Mouse (Mus musculus) gastrocnemius, adult 8-10 months (tissue): ENCODE results near the gene Taok3. TPM values are rescaled to one million over a fixed set of nuclear protein-coding genes. Genes with fewer than 3 reads are reported as not detected.

Experiments
- DNase-seq, 2 experiments: peaks; one replicate each; pipeline ENCODE4 v3.0.0; 2022; ENCODE audit warnings: low spot score in 2 of 2
- total RNA-seq, 4 experiments: library from RNA; stranded (reverse); gene quantifications; 2 replicates each; pipeline ENCODE4 v1.2.4; 2022

The Taok3 gene
- total RNA-seq, 4 experiments from 2014 or later, result 3.0 to 4.5 (median 3.7) TPM

GRCm38 (mm10) chr5:117178079-117178478 lies 58.1 kb downstream of the Taok3 start:
- no peak for DNase-seq

GRCm38 (mm10) chr5:117178486-117178885 lies 58.6 kb downstream of the Taok3 start:
- DNase-seq, result no peak

- no peak for DNase-seq
Observed at GRCm38 (mm10) chr5:117181921-117182320, 62.0 kb downstream of the Taok3 start.

GRCm38 (mm10) chr5:117182411-117182810 lies 62.5 kb downstream of the Taok3 start:
- no peak for DNase-seq

- no peak for DNase-seq
Observed at GRCm38 (mm10) chr5:117184832-117185231, 64.9 kb downstream of the Taok3 start.

- DNase-seq, result no peak
Observed at GRCm38 (mm10) chr5:117185673-117186072, 65.7 kb downstream of the Taok3 start.

GRCm38 (mm10) chr5:117192061-117192460 lies 72.1 kb downstream of the Taok3 start:
- DNase-seq, result no peak

GRCm38 (mm10) chr5:117193748-117194147 lies 73.8 kb downstream of the Taok3 start:
- no peak for DNase-seq

GRCm38 (mm10) chr5:117194672-117195071 lies 74.7 kb downstream of the Taok3 start:
- DNase-seq, result no peak

- DNase-seq, result no peak
Observed at GRCm38 (mm10) chr5:117196551-117196950, 76.6 kb downstream of the Taok3 start.

- DNase-seq, result no peak
Observed at GRCm38 (mm10) chr5:117198390-117198789, 78.5 kb downstream of the Taok3 start.

GRCm38 (mm10) chr5:117207286-117207685 lies 87.4 kb downstream of the Taok3 start:
- no peak for DNase-seq

- DNase-seq, result no peak
Observed at GRCm38 (mm10) chr5:117214016-117214415, 94.1 kb downstream of the Taok3 start.

- no peak for DNase-seq
Observed at GRCm38 (mm10) chr5:117231059-117231458, 111.1 kb downstream of the Taok3 start.

- DNase-seq, result no peak
Observed at GRCm38 (mm10) chr5:117236540-117236939, 116.6 kb downstream of the Taok3 start.

- DNase-seq, result no peak
Observed at GRCm38 (mm10) chr5:117239106-117239505, 119.2 kb downstream of the Taok3 start.

- DNase-seq, result no peak
Observed at GRCm38 (mm10) chr5:117240321-117240731, 120.4 kb downstream of the Taok3 start.

- DNase-seq, result no peak
Observed at GRCm38 (mm10) chr5:117240761-117241322, 120.9 kb downstream of the Taok3 start.

GRCm38 (mm10) chr5:117241935-117242531 lies 122.1 kb downstream of the Taok3 start:
- DNase-seq, result no peak

- DNase-seq, result no peak
Observed at GRCm38 (mm10) chr5:117242671-117243478, 122.9 kb downstream of the Taok3 start.

GRCm38 (mm10) chr5:117245170-117245569 lies 125.2 kb downstream of the Taok3 start:
- no peak for DNase-seq

- DNase-seq, result no peak
Observed at GRCm38 (mm10) chr5:117248351-117248750, 128.4 kb downstream of the Taok3 start.

- no peak for DNase-seq
Observed at GRCm38 (mm10) chr5:117250796-117251195, 130.9 kb downstream of the Taok3 start.
